Mouse (Mus musculus) adrenal gland, postnatal 14 days (tissue): Measurements from ENCODE around the gene Ubash3a. TPM values are rescaled to one million over a fixed set of nuclear protein-coding genes. Genes with fewer than 3 reads are reported as not detected.
"Not testable (repeated sequence)": the region's sequence is repeated elsewhere in the genome, so short reads cannot be mapped to it uniquely, and the experiment has no call there.

Experiments
- DNase-seq: peaks from one replicate; pipeline ENCODE4 v3.0.0; 2021; ENCODE audit warnings: mixed read lengths
- total RNA-seq: library from RNA; stranded (reverse); gene quantifications from 2 replicates; pipeline ENCODE4 v1.2.3, GENCODE M21; 2021

The Ubash3a gene
- total RNA-seq, 1 experiment from 2014 or later = 0.63 TPM

DNA sequence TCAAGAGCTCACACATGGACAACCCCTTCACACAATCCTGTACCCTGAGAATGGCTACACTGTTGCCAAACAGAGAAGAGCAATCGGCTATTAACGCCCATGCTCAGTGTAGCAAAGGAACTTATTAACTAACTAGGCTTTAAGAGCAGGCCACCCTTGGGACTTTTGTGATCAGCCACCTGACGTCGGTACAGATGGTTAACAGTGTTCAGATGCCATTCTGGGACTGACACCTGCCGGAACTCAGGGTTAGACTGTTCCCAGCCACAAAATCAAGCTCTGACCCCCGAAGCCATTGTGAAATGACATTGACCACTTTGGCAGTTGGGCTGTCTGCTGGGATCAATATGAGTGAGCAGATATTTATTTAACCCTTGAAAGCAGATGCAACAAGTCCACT lies 53.7 kb downstream of the Ubash3a start:
- no peak for DNase-seq

DNA sequence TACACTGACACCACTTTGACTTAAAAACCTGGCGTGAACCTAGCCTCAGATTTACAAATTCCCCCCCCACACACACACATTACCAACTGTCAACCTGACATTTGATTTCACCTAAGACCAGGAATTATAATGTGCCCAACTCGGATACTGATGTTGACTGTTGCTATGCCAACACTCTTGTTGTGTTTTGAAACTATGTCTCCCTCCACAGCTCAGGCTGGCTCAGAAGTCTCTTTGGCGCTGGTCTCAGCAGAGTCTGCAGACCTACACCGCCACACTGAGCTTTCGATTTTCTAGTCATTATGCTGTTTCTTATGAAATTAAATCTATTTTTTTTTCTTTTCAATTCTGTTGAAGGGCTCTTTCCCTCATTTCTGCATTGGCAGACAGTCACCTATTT lies 55.0 kb downstream of the Ubash3a start:
- DNase-seq = no peak

DNA sequence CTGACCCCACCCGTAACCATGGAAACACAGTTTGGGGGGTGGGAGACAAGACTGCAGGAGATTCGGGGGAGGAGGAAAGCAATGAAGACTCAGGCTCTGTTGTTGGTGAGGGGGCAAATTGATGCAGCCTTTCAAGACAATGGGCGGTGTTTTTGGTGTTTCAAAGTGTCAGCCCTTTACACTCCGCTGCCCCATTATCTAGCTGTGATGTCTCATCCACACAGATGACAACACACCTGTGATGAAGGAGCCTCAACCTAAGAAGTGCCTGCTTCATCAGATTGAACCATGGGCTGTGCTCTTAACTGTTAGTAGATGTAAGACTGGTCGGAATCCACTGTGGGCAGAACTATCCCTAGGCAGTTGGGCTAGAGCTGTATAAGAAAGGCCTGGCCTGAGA lies 56.1 kb downstream of the Ubash3a start:
- DNase-seq = no peak

DNA sequence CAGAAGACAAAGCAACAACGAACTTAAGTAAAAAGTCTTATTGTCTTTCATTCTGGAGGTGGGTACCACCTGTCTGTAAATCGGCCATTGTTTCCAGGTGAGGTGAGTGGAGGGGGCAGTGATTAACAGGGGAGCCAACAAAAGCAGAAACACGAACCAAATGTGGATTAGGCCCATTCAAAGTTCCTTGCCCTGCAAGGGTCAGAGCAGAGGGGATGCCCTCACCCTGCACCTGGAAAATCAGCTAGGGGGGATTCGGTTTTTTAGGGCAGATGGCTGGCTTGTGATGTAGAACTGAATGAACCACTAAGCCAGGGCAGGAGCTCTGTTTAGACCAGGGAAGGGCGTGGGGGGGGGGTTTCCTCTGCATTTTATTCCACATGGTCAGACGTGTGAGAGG lies 56.7 kb downstream of the Ubash3a start:
- DNase-seq = no peak

DNA sequence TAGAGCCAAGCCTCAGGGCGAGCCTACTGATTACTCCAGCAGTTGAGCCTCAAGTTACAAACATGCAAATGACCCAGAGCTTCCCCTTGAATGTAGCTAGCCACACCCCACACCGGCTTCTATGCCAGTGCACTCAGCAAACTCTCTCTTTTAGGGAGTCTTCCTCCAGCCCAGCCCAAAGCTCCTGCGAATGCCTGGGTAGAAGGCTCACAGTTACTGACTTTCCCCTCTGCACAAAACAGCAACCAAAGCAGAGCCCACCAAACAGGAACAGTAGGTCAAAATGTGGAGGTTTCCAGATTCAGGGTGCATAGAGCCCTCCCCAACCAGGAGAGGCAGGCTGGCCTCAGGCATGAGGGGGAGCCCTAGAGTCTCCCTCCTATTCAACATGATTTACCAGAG lies 57.5 kb downstream of the Ubash3a start:
- DNase-seq = no peak

DNA sequence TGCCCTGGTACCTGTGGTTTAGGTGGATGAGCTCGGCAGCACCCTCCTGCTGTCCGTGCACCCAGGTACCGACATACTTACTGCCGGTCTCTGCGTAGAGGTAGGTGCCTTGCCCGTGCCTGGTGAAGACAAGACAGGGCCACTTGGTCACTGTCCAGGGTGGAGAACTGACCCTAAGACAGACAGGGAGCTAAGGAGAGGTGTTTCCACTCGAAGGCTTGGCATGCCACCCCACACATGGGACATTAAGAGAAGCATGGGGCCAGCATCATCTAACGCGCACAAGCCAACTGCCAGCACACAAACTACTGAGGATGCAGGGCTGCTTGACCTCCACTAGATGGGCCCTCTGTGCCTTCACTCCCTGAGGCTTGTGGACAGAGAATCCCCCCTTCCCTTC lies 58.2 kb downstream of the Ubash3a start:
- DNase-seq = no peak

DNA sequence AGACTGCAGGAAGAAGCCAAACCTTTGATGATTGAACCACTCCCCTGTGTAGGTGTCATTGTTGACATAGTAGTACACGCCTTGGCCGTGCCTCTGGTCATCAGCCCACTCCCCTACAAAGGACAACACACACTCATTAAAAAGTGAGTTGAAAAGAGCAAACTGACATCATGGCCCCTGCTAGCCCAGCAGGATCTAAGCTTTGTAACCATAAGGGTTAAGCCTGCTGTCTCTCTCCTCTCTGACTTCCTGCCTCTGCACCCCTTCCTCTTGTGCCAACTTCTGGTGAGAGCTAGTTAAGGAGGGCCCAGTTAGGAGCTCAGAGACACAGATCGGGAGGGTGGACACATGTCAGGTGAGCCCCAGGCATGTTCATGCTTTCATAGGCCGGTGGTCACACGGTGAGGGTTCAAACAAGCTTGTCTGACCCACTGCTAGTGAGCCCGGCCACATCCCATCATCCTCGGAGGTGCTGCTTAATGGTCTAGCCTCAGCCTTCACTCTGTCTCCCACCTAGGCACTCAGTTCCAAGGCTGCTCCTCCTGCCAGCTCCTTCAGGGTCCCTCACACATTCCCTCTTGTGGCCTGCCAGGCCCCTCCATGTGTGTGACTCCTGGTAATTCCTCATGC lies 58.8 kb downstream of the Ubash3a start:
- no peak for DNase-seq

DNA sequence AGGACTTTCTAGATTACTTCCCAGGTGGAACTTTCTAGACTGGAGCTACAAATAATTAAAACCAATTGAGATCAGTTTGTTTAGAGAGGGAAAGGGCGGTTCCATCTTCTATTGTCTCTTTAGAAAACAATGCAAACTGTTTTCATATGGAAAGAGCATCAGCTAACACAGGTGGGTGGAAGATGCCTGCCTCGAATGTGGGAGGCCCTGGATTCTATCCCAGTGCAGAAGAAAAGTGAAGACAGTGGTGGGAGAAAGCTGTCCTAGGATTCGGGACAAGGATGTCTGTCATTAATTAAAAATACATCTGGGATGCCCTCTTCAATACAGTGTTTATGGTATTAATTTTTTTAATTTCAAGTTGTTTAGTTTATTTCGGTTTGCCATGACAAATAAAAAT lies 59.5 kb downstream of the Ubash3a start:
- DNase-seq = no peak

DNA sequence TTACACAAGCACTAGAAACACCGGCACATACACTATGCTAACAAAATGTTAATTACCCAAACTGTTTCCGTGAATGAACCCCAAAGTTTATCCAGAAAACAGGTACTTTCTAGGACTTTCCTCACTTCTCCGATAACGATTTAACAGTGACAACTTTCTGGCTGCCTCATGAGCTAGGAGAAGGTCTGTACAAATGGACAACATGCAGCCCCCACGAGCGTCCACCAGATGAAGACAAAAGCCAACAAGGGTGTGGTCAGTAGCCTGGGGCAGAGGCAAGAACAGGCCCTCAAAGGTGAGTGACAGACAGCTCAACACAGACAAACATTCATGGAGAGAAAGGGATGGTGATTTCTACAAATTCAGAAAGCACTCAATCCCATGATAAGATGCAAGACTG lies 59.9 kb downstream of the Ubash3a start:
- no peak for DNase-seq

DNA sequence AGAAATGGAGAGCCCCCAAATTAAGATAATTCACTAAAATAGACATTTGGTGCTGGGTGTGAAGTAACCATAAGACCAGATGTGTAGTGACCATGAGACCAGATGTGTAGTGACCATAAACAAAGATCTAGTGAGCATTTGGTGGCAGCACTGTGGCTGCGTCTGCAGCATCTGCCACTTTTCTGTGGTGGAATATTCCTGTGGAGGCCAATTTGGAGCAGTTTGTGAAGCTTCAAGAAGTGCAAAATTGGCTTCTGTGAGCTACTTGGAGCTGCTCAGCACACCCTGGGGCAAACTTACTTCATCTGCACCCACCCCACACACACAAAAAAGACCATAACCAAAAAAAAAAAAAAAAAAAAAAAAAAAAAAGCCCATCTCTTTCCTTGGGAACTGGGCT lies 60.3 kb downstream of the Ubash3a start:
- DNase-seq = no peak

DNA sequence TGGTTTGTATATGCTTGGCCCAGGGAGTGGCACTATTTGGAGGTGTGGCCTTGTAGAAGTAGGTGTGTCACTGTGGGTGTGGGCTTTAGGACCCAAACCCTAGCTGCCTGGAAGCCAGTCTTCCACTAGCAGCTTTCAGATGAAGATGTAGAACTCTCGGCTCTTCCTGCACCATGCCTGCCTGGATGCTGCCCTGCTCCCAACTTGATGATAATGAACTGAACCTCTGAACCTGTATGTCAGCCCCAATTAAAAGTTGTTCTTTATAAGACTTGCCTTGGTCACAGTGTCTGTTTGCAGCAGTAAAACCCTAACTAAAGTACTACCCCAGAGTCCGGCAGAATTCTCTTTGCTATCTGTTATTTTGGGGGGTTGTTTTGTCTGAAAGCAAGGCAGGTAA lies 62.1 kb downstream of the Ubash3a start:
- peak; percentile 1 for DNase-seq

DNA sequence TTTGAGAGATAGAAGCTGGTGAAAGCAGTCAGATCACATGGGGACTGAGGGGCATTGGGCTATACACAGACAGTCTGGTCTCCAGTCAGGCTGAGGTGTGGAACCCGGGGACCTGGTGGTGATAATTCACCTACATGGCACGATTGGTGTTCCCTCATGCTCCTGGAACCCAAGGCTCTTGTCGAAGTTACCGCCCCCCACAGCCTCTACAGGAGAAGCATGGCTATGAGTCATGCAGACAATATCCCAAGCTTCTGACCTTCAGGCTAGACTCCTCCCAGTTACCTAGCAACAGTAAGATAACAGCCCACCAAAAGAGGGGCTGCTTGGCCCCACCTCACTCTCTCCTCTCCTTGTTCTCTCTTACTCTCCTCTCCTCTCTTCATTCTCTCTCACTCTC lies 62.6 kb downstream of the Ubash3a start:
- peak; percentile 54 for DNase-seq

DNA sequence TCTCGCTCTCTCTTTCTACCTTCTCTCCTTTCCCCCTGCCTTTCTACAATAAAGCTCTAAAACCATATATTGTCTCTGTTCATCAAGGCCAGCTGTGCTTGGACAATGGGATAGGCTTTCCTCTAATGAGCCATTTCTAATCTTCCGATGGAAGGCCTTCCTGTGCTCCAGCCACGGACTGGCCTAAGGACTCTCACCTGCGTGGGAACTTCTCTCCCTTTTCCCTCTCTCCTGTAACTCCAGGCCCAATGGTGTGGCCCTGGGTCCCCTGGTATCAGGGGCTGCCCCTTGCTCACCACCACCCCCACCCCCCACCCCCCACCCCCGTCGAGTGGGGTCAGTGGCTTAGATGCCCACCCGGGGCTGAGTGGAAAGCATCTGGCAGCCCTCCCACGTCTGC lies 63.1 kb downstream of the Ubash3a start:
- not testable (repeated sequence) for DNase-seq

DNA sequence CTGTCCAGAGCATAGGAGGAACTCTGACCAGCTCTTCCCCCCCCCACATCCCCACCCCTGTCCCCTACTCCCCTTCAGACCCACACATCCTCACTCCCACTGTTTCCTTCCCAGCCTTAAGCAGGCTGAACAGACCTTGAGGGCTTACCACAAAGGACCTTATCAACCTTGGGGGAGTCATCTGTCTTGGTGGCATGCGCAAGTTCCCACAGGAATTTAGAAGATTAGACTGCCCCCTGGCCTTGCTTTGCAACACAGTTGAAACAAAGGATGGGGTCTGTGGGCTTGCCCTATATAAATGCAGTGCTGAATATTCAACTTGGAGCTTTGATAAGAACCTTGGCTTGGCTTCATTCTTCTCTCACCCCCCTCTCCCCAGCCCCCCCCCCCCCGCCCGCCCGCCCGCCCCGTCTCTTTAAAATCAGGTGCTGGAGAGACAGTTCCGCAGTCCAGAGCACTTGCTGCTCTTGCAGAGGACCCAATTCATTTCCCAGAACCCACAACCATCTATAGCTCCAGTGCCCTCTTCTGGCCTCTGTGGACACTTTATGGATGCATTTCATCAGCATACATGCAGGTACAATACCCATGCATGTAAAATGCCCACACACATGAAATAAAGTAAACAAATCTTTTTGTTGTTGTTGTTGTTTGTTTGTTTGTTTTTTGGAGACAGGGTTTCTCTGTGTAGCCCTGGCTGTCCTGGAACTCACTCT lies 63.6 kb downstream of the Ubash3a start:
- peak; percentile 62 for DNase-seq

DNA sequence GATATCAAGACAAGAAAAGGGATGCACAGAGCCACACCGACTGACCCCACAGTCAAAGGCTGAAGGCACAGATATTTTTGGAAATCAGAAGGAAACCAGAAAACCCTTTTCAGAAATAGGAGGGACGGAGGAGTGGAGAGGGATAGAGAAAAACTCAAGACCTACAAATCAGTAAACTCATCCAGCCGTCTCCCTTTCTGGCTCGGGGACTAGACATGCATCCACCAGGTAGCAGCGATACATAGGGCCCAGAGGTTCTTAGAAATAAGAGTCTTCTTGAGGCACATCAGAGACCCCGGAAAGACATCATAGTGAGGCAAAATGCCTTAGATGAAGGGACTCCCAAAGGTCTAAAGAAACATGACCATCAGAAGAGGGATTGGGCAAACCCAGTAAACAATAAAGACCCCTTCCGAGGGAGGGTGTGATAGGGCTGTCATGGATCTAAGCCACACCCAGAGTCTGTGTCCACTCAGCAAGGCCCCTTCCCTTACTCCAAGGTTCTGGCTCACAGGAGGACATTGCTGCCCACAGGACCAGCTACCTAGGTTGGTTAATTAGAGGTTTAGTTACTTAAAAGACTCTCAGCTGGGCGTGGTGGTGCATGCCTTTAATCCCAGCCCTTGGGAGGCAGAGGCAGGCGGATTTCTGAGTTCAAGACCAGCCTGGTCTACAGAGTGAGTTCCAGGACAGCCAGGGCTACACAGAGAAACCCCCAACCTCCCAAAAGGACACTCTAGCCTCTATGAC lies 64.9 kb downstream of the Ubash3a start:
- DNase-seq = peak; percentile 1

DNA sequence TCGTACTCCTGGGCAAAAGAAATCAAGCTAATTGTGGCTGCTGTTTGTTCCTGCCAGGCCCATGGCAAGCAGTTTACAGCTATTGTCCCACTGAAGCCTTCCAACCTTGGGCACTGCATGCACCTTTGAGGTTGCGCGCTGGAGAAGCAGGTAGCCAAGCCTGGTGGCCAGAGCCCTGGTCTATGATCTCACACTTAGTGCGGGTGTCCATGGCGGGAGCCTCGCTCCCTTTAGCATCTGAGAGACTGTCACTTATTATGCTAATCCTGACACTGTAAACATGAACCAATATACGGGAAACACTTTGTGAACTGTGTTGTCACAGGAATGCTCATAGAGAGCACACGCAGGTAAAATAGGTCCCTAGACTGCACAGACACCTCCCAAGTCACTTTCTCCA lies 66.0 kb downstream of the Ubash3a start:
- peak; percentile 3 for DNase-seq

DNA sequence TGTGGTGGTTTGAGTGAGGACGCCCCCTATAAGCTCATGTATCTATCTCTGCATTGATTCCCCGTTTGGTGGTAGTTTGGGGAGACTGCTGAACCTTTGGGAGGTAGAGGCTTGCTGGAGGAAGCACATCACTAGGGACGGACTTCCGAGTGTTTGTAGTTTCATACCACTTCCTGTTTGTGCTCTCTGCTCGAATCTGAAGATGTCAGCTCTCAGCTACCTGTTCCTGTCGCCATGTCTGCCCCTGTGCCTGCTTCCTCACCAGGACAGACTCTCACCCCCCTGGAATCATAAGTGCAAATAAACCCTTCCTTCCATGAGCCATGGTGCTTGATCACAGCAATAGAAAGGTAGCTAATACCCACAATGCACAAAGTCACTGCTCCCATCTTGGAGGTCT lies 67.5 kb downstream of the Ubash3a start:
- no peak for DNase-seq

DNA sequence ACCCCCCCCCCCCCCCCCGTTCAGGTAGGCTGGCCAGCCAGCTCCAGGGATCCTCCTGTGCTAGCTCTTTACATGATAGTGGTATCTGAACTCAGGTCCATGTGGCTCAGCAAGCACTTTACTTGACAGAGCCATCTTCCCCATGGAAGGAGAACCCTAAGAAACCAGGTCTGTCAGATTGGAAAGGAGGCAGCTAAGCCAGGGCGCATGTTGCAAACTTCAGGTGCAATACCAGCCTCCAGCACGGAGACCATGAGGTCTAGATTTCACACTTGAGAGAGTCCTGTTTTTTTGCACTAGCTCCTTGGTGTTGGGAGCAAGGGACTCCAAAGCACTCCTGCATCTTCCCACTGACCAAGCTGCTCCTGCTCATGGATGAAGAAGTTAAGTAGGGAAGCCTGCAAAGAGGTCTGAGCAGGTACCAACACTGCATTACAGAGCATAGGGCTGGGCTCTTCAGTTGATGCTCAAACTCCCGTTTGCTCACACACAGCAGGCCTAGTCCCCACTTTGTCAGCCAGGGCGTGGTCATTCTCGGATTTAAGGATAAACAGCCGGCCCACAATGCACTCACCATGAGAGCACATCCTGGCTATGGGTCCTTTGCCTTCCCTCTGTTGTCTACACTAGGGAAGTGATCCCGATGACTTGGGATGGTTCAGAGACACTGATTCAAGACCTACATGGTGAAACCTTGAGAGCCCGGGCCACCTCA lies 68.7 kb downstream of the Ubash3a start:
- no peak for DNase-seq

DNA sequence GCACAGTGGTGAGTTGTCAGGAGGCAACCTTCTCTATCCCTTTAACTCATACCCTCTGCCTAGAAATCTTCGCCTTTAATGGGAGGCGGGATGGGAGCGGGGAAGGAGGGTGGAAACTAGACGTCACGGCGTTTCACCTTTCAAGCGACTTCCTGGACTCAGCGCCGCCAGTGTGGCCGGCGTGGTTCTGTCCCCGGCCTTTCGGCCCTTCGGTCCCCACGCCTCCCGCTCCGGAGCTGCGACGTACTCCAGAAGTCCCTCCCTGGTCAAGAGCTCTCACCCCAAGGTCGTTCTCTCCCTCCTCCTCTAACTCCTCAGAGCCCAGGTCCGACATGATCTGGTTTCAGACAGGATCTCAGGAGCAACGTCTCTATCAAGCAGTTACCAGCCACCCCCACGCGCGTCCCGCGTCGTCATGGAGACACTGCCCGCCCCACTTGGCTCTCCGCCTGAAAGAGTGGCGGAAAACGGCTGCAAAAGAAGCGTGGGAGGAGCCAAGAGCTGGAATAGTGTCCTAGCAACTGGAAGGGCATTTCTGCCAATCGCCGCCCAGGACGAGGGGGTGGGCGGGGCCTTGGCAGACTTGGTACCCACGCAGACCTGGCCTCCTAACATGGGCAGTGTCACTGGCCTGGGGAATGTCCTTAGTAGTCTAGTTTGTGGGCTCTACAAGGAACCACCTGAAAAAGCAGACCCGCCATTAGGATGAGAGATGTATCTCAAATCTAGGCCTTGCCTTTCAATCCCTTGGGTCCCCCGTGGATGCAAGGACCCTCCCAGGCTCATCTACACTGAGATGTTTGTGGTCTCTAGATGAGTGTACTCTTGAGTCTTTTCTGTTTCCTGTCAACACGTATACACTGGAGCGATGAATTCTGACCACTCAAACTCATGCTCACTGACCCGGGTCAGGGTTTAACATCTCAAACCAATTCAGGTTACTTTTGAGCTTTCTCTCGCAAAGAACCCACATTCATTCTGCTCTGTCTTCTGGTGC lies 69.5 kb downstream of the Ubash3a start, which contains the start of gene Rsph1:
TSS of gene Rsph1 (minus strand) at position 462 of the 997 bp plus-strand sequence.
- peak; percentile 100 for DNase-seq

DNA sequence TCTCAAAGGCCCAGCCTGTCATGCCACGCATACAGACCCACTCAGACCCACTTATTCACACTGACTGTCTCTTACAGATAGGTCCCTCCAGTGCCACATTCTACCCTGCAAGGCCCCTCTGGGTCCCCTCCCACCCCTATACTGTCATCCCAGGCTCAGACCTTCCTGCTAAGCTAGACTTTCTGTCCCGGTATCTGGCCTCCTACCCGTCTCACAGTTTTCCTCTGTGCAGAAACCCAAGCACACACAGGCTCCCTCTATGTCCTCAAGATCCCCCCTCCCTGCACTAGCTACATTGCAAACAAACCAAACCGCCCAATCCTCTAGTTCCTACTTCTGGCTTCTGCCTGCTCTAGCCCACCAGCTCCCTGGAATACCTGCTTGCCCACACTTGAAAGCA lies 70.3 kb downstream of the Ubash3a start:
- no peak for DNase-seq

DNA sequence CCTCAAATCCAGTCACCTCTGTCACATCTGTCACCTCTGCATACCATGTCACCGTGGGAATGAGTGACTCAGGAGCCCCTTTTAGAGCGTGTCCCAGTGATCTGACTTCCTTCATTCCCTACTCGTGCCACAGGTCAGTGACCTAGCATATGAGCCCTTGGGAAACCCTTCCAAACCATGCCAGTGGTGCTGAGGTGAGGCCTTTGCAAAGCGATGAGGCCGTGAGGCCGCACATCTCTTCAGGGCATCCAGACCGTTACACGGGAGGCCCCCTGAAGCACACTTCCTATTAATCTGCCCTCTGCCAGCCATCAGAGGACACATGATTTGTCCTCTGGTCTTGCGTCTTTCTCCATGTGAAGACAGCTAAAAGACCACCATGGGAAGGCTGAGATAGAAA lies 71.9 kb downstream of the Ubash3a start:
- no peak for DNase-seq

DNA sequence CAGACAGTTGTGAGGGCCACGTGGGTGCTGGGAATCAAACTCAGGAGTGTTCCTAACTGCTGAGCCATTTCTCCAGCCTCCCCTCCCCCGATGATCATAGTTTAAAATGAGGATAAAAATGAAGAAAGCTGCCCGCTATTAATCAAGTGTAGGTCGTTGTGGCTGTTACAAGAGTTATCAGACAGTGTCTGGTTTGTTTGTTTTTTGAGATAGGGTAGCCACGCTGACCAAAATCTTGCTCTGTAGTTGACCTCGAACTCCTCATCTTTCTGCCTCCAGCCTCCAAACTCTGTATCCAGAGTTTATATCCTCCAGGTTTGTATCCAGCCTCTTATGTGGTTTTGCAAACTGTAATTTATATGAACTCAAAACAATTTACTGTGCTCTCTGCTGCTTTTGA lies 72.6 kb downstream of the Ubash3a start:
- DNase-seq = no peak
